Mouse (Mus musculus): Measurements from ENCODE around the gene Mak.

Gene Mak

DNA sequence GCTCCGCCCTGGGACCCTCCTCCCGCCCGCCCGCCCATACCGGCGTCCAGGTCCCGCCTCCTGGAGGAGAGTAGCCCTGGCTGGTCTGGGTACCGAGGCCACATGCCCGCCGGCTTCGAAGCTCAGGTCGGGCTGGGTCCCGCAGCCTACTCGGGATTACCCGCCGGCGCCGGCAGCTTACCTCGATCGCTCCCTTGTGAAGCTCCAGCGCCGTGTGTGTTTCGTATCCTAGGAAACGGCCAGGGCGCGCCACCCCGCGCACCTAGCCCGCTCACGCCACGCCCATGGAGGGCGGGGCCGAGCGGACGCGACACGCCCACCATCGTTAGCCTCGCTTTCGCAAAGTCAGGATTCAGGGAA is at the start of gene Mak:
TSS of gene Mak (minus strand) at position 286 of the 360 bp plus-strand sequence.
- DNase-seq (ENCODE audit: low spot score) = no peak

DNA sequence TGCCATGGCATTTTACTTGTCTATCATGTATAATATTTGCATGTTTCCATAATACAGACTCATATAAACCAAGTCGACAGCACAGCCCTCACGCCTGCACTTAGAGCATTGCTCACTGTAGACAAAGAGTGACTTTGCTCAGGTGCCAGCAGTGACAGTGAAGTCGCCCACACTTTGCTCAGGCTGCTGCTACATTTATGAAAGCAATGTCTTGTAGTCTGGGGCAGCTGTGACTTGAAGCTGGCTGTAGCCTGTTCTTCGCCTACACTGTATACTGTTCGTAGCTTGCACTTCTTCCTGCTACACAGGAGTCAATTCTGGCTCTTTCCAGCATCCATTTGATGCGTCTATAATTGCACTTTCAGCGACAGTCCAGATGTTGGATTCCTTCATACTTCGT is 49.6 kb upstream of the Mak start:
- no peak for DNase-seq (ENCODE audit: low spot score)

DNA sequence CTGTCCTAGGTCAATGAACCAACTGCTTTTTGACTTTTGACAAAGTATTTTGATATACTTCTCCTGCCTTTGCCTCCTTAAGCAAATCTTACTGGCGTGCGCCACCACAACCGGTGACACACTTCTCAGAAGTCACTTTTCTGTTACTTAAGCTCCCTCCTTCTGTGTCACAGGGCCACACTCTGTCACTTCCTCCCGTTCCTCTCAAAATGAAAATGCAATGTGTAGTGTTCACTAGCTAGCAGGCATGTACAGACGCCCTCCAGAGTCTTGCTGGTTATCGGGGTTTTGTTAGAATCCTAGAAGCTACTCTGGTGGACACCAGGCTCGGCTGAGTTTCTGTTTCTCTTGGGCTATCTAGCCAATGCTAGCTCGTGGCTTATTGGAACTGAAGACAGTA is 48.8 kb upstream of the Mak start:
- no peak for DNase-seq (ENCODE audit: low spot score)

DNA sequence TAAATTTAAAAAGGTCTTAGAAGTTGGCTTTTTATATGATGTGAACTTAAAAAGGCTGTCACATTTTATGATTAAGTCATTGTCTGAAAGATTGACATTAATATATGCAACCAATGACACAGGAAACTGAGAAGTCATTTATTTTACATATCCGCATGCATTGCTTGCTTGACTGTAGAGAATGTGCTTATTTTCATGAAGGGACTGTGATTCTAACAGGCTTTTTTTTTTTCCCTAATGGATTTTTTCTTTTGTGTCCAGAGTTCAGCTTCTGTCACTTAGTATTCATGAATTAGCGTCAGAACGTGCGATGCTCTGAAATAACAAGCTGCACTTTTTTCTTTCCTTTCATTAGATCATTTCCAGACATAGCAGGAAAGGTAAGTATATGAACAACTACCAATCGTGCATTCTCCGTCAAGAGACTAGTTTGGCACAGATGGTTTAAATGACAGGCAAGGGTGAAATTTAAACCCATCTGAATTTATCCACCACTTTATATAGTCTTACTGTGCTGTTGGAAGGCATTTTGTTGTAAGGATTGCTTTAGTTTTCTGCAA is 44.2 kb upstream of the Mak start:
- DNase-seq (ENCODE audit: low spot score) = no peak

DNA sequence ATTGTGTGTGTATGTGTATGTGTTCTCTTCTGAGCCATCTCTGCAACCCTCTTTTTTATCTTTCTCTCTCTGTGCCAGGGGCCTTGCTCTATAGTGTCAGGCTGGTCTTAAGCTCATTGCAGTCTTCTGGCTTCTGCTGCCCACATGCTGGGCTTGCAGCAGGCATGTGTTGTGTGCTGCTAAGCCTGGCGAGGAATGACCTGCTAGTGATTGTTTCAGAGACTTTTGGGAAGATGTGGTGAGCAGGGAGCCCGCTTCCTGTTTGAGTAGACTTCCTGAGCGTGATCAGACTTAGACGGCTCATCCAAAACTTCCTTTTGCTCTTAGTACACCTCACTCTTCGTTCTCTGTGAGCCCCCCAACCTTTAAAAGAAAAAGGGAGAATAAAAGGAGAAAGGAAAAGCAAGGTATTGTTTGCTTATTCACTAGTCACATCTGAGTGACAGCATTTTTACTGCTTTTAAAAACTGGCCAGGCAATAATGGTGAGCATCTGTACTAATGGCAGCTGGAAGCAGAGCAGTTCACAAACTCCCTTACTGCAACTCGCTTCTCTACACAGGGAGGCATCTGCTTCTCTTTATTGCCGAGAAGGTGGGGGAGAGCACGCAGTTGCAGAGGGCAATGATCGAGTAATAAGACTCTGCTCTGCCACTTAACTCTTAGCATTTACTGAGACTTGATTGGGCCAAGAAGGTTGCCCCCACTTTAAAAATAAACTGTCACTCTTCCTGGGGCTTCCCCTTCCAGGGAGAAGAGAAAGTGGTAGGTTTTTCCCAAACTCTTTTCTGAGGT is 39.8 kb upstream of the Mak start:
- DNase-seq (ENCODE audit: low spot score) = no peak

DNA sequence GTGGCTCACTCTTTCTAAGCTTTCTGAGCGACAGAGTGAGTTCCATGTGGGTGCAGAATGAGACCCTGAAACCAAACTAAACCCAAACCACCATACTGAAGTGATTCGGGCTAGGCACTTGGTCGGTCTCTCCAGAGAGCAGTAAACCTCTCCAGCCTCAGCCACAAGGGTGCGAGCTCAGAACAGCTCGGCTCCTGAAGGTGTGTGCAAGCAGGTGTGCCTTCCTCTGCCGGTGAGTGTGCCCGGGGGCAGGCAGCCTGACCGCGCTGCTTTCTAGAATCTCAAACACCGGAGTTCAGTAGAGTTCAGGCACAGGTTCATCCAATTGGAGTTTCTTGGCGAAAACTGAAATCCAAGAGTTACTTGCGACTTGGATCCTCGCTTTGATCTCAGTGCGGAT is 34.4 kb upstream of the Mak start, which contains the start of gene Sycp2l:
TSS of gene Sycp2l (plus strand) at position 368 of the 400 bp plus-strand sequence.
- DNase-seq (ENCODE audit: low spot score) = no peak

DNA sequence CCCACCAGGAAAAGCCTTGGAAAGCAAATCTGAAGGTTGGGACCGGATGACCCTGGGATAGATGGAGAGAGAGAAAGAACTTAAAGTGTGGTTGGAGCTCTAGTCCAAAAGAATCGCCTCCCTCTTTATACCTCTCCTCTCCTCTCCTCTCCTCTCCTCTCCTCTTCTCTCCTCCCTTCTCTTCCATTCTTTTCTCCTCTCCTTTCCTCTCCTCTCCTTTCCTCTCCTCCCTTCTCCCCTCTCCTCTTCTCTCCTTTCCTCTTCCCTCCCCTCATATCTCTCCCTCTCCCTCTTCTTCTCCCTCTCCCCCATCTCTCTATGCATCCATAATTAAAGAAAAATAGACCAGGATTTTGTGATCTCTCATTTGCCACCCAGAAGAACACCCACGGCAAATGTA is 31.4 kb upstream of the Mak start, which contains the start of gene Gcm2:
TSS of gene Gcm2 (minus strand) at position 101 of the 400 bp plus-strand sequence.
- DNase-seq (ENCODE audit: low spot score) = no peak

DNA sequence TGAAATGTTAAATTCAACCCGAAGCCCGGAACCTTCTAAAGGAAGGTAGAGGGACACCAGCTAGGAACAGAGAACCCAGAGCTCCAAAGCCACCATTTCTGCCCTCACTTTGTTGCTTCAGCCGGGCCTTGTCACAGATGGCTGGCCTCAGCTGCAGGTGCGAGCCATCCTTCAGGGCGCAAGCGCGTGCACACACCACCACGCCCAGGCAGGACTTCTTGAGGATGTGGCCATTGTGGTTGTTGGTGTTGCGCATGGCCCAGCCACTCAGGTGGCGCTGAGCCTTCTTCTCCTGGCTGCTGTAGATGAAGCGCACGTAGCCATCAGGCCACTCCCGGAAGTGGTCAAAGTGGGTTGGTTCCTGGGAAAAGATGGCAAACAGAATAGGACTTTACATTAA is 26.0 kb upstream of the Mak start:
- no peak for DNase-seq (ENCODE audit: low spot score)

DNA sequence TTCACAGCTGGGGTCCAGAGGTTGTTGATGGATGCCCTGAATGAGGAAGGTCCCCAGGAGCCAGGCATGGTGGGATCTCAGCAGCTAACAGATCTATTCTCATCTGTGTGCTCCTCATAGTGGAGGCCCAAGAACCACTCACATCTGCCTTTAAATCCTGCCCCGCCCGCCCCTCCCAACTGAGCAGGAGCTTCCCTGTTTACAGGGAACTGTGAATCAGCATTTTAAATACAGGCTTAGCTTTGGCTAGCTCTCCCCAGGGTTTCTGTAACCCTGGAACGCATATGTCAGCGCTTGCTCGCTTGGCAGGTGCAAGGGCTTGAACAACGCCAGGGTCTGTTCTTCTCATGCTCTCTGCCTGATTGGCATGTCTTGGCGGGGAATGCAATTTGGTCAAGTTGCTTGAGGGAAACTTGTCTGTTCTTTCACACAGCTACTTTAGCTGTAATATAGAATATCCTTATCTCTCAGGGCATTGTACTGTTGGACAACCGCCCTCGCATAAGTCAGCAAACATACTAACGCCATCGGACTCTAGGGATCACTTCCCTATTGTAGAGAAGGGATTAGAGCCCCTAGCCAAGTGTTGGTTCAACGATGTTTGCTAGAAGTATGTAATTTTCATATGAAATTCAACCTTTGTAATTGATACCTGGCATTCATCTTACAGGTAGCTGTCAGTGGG is 24.5 kb upstream of the Mak start:
- DNase-seq (ENCODE audit: low spot score) = no peak

DNA sequence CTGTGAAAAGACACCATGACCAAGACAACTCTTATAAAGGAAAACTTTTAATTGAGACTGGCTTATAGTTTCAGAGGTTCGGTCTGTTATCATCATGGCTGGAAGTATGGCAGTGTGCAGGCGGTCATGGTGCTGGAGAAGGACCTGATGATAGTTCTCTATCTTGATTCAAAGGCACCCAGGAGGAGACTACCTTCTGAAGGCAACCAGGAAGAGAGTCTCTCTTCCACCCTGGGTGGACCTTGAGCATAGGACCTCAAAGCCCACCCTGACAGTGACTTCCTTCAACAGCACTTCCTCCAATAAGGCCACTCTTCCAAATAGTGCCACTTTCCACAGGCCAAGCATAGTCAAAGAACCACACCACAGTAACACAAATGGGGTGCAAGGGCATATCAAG is 20.5 kb upstream of the Mak start:
- DNase-seq (ENCODE audit: low spot score) = no peak

DNA sequence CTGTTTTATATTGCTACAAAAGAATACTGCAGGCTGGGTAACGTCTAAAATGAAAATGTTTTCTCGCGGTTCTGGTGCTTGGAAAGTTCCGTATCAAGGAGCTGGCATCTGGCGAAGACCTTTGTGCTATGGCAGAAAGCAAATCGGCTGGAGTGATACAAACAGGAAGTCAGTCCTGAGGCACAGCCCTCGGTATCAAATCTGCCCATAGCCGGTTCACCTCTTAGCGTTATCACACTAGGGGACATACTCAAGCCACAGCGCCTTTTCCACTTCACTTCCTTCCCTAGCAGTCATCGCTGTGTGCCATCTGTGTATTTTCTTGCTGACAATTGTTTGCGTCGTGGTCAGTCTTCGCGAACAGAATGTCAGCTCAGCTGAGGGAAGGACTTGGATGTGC is 18.8 kb upstream of the Mak start:
- no peak for DNase-seq (ENCODE audit: low spot score)

DNA sequence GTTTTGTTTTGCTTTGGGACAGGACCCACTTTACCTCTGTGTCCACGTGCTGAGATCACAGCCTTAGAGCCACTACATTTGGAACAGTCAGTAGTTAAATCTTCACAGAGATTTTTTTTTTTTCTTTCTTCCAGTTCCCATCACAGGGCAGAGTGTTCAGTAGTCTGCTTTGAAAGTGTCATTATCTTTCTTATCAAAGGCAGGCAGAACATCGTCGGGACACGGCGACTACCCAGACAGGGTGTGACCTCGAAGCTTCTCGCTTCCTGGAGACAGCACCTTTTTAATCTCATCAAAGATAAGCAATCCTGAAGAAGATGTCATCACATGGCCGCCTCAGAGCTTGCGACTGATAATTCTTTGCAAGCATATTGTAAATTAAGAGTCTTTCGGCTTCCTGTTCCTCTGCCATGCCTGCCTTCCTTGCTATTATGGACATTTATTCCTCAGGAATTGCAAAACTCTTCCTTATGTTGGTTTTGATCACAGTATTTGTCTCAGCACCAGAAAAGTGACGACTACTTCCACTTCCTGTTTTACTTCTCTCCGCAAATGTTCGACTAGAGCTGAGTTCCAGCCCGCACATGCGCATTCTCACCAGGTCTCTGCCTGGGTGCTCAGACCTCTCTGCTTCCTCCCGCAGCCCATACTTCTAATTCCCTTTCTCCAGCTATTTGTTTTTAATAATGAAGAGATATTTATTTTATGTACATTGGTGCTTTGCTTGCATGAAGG is 18.0 kb upstream of the Mak start:
- DNase-seq (ENCODE audit: low spot score) = no peak

DNA sequence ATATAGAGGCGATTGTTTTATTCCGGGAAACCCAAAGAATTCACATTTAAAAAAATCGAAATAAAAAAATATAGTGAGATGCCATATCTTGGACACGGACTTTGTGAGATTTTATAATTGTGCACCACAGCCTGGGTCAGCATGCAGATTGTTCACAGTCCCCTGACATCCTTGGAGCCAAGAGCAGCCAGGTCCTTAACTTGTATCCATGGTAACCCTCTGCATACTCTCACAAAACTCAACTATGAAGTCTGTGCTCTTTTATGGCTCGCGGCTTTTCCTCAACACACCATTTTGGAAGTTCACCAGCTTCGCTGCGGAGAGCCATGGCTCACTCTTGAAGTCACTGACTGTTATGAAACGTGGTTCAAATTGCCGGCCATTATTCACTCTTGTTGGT is 14.7 kb upstream of the Mak start:
- DNase-seq (ENCODE audit: low spot score) = no peak

DNA sequence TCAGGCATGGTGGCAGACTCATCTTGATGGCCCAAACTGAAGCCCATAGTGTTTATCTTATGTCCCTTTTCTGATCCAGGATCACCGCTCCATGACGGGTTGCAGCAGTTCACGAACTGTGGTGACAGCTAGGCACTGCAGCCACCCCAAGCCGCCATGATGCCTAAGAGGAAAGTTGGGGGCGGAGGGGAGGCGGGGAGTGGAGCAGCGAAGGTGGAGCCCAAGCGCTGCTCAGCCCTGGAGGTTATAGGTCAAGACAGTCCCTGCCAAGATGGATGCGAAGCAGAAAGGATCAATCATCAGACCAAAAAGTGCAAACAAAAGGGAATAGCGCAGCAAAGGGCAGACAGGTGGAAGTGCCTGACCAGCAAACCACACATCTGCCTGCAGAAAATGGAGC is 11.8 kb upstream of the Mak start:
- no peak for DNase-seq (ENCODE audit: low spot score)

DNA sequence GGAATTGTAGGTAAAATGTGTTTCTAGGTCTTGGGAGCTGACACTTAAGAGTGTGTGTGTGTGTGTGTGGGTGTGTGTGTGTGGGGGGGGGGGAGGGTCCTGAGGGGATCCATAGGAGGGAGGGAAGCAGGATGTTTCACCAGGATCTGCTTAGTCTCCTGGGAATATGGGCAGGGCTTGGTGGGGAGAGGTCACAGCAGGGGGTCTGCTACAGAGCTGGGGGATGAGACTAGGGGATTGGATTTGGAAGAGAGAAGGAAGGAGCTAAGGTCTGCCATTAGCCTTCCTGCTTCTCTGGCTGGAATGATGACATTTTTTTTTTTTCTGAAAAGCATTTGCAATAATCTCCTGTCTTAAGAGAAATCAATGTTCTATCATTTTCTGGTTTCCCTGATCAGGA is 9.2 kb upstream of the Mak start:
- DNase-seq (ENCODE audit: low spot score) = no peak

DNA sequence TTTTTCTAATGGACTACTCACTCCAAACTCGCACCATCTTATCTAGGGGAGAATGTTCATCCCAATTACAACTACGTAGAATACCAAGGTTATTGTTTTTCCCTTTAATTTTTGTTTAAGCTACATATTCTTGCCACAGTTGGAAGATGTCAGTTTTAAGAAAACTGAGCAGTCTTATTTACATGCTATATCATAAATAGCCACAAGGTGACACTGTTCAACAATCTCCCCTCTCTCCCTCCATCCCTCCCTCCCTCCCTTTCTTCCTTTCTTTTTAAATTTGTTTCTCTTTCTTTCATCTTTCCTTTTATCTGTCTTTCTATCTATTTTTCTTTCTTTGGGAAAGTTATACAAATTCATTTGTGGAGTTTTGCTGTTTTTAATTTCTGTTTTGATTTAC is 5.6 kb upstream of the Mak start:
- no peak for DNase-seq (ENCODE audit: low spot score)

DNA sequence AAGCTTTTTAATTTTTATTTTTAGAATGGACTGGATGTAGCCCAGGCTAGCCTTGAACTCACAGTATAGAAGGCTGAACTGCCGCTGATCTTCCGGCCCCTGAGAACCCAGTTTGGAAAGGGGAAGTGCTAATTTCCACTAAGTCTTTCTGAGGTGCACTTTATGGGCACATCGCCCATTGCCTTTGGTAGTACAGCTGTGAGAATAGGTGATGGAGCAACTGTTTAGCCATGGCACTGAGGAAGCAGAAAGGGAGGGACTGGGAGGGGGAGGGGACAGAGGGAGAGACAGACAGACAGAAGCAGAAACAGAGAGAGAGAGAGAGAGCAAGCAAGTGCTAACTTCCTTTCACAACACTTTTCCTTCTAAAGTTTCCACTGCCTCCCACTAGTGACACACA is 5.0 kb upstream of the Mak start:
- DNase-seq (ENCODE audit: low spot score) = no peak

DNA sequence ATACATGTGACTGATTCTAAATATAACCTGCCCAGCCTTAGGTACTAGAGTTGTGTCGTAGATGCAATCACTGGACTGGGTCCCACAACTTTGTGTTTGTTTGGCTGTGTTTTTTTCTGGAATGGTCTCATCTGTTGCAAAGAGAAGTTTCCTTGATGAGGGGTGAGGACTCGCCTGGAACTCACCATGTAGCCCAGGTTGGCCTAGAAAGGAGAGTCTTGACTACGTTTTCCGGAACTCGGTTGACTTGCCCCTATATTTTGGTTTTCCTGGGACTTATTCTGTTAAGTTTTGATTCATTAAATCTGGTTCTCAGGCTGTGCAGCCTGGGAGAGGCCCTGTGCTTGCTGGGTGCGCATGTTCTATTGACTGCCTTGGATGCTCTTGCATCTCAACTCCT is 1.2 kb upstream of the Mak start:
- no peak for DNase-seq (ENCODE audit: low spot score)

DNA sequence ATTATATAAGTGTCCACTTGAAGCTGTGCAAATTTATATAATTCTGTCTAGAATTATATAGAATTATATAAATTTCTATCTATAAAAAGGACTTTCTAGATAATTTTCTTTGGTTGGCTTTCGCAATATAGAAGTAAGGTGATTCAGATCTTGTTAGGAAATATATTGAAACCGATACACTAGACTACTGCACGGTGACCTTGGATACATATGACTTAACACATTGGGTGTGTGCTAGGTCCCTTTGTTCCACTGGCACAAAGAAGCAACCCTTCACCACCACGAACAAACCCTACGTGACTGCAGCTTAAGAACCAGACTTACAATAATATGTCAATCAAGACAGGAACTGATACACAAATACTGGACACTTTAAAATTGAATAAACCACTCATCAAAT is 353 bp upstream of the Mak start:
- DNase-seq (ENCODE audit: low spot score) = no peak

DNA sequence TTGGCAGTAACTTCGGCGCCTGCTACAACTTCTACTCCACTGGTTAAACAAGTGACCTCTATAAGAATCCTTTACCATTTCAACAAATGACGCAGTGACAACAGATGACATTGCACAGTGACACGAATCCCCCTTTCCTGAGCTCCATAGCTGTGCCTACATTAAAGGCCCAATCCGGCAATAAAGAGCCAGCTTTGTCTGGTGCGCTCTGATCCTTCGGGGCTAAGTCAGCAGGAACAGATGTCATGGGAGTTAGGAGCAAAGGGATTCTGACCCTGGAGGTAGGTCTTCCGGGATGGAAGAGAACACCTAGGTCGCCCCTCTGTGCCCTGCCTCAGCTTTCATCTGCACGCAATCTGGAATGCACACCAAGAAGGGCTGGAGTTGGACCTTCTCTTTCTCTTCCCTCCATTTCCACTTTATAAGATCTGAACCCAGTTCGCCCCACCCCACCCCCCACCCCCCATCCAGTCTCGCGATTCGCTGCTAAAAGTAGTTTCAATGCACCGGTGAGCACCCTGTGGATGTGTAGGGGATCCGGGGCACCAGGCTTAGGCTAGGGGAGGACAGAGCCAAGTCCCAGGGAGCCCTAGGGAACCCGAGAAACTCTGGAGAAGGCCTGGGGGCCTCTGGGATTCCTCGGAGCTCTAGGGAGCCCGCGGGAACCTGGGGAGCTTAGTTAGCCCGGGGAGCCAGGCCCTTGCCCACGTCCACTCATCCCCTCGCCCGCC is 651 bp downstream of the Mak start:
- no peak for DNase-seq (ENCODE audit: low spot score)

DNA sequence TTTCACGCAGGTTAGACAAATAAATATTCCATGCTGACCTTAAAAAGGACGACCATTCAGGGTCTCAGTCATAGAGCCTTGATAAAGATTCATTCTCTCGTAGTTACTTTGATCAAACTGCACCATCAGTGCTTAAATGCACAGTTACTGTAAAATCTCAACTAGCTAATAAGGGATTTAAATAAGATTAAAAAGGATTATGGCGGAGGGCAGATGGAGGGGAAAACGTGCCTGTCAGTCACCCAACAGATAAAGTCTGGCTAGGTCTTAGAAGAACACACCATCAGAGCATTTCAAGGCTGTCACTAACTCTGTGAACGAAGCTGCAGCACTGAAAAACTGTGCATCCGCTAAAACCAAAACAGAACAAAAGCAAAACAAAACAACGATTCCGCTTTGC is 1.6 kb downstream of the Mak start:
- no peak for DNase-seq (ENCODE audit: low spot score)

DNA sequence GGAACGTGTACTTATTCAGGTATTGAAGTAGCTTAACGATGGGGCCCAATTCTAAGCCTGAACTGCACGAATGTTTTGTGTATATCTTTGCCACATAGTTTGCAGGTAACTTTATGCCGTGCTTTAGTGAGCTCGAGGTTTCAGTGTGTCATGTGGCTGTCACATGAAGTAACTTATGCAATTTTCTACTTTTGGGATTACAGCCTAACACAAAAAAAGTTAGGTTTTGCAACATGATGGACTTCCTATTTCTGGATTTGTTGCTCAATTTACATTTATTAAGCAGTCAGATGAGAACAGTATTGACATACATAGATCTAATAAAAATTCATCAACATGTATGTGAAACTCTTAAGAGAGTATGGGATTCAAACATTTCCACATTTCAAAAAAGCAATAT is 5.7 kb downstream of the Mak start:
- DNase-seq (ENCODE audit: low spot score) = no peak
